Mouse (Mus musculus) lung, embryonic 15.5 days (tissue): ENCODE results near the gene Dusp3. TPM values are rescaled to one million over a fixed set of nuclear protein-coding genes. Genes with fewer than 3 reads are reported as not detected.
"Not testable (repeated sequence)": the region's sequence is repeated elsewhere in the genome, so short reads cannot be mapped to it uniquely, and the experiment has no call there.

Experiments used
- ATAC-seq: fragments of 200-750 bp; cut with Nextera tagmentation; 2 replicates; pipeline ENCODE4 v1.8.0; 2017; ENCODE audit warnings: moderate number of reproducible peaks, borderline replicate concordance; ENCODE audit not compliant: low FRiP score, low TSS enrichment; ENCODE audit errors: extremely low read depth
- H3K27ac ChIP-seq: fragments of 300-500 bp; sonication (generic); 2 replicates; pipeline ENCODE4 v1.5.1; 2015; ENCODE audit warnings: moderate library complexity, mild to moderate bottlenecking, inconsistent platforms
- H3K27me3 ChIP-seq: fragments of 300-500 bp; sonication (generic); 2 replicates; pipeline ENCODE4 v1.6.1; 2015; ENCODE audit warnings: inconsistent platforms
- H3K36me3 ChIP-seq: fragments of 300-500 bp; sonication (generic); 2 replicates; pipeline ENCODE4 v1.6.1; 2015; ENCODE audit warnings: inconsistent platforms
- H3K4me1 ChIP-seq: fragments of 300-500 bp; sonication (generic); 2 replicates; pipeline ENCODE4 v1.6.1; 2015; ENCODE audit warnings: inconsistent platforms
- H3K4me2 ChIP-seq: fragments of 300-500 bp; sonication (generic); 2 replicates; pipeline ENCODE4 v1.6.1; 2015; ENCODE audit warnings: inconsistent platforms, mild to moderate bottlenecking, moderate library complexity
- H3K4me3 ChIP-seq: fragments of 300-500 bp; sonication (generic); 2 replicates; pipeline ENCODE4 v1.5.1; 2015; ENCODE audit warnings: mild to moderate bottlenecking, inconsistent platforms
- H3K9ac ChIP-seq: fragments of 300-500 bp; sonication (generic); 2 replicates; pipeline ENCODE4 v1.6.1; 2015; ENCODE audit warnings: inconsistent platforms
- H3K9me3 ChIP-seq: fragments of 300-500 bp; sonication (generic); 2 replicates; pipeline ENCODE4 v1.6.1; 2016; ENCODE audit warnings: inconsistent platforms
- WGBS: fragments of 180-500 bp; shearing (Covaris S2); methylation state at CpG from one replicate; pipeline ENCODE4 v1.1.7; 2015; 5-methylcytosine and 5-hydroxymethylcytosine counted together
- polyA plus RNA-seq: library from polyadenylated mRNA; unstranded; fragments of >200 nt; fragmentation: Nextera tagmentation; extraction: Ambion mirVana; gene quantifications from 2 replicates; pipeline ENCODE4 v1.2.1, GENCODE M21; 2015

Dusp3 gene
- polyA plus RNA-seq, 1 experiment from 2014 or later = 20.0 TPM

GRCm38 (mm10) chr11:101985990-101986389 lies 823 bp downstream of the Dusp3 start:
- H3K9me3 ChIP-seq = no peaks in the 10 kb centered on the region
- H3K27ac ChIP-seq = no peak overlapping the region
- WGBS = under 1% methylated on average over 10 of the region's 10 CpGs
- no peak overlapping the region for H3K9ac ChIP-seq
- ATAC-seq = peak; percentile 55
- H3K36me3 ChIP-seq = no peaks in the 10 kb centered on the region
- peaks cover 8% of the 10 kb centered on the region; the same call in 1 of the 2 replicates for H3K27me3 ChIP-seq
- H3K4me1 ChIP-seq = peaks cover 41% of the 10 kb centered on the region
- no peak overlapping the region for H3K4me3 ChIP-seq
- H3K4me2 ChIP-seq = peak overlapping the region; percentile 28

- H3K9me3 ChIP-seq, H3K4me3 ChIP-seq, H3K36me3 ChIP-seq, H3K27me3 ChIP-seq, H3K9ac ChIP-seq, H3K27ac ChIP-seq, ATAC-seq: not testable (repeated sequence)
- WGBS = 29% methylated on average over 6 of the region's 6 CpGs
- Histone ChIP-seq H3K4me2 (0 out of 2 replicates have a peak overlapping the region, but pooled peaks have one; percentile 99), H3K4me1 (peaks cover 41% of the 10 kb centered on the region)
These were observed 1.4 kb downstream of the Dusp3 start for GRCm38 (mm10) chr11:101985450-101985849.

- Histone ChIP-seq H3K9ac (peak within 1 kb of the TSS; percentile 60), H3K4me2 (peak within 1 kb of the TSS; percentile 99), H3K27me3 (peaks cover 8% of the 10 kb centered on the region; the same call in 1 of the 2 replicates), H3K36me3 (no peaks in the 10 kb centered on the region), H3K9me3 (no peaks in the 10 kb centered on the region), H3K27ac (peak within 1 kb of the TSS; percentile 87), H3K4me1 (peaks cover 41% of the 10 kb centered on the region), H3K4me3 (peak within 1 kb of the TSS; percentile 59)
- WGBS = under 1% methylated on average over 67 of the region's 71 CpGs
- peak; percentile 83 for ATAC-seq
These were observed 2.5 kb downstream of the Dusp3 start, which contains the start of gene Cfap97d1 for GRCm38 (mm10) chr11:101984054-101985025. Gene Cfap97d1 (plus strand): TSS chr11:101984279.

GRCm38 (mm10) chr11:101983431-101983921 lies 3.3 kb downstream of the Dusp3 start:
- Histone ChIP-seq H3K27ac (peak overlapping the region; percentile 73), H3K27me3 (peaks cover 8% of the 10 kb centered on the region; the same call in 1 of the 2 replicates), H3K4me2 (peak overlapping the region; percentile 99), H3K9ac (no peak overlapping the region), H3K4me1 (peaks cover 41% of the 10 kb centered on the region), H3K36me3 (0 out of 2 replicates have a peak, but pooled peaks cover 2% of the 10 kb centered on the region), H3K9me3 (no peaks in the 10 kb centered on the region), H3K4me3 (peak overlapping the region; percentile 59)
- ATAC-seq = no peak
- 56% methylated on average over 10 of the region's 10 CpGs for WGBS

- Histone ChIP-seq H3K27me3 (peaks cover 8% of the 10 kb centered on the region; the same call in 1 of the 2 replicates), H3K4me3 (0 out of 2 replicates have a peak overlapping the region, but pooled peaks have one; percentile 2), H3K4me1 (peaks cover 41% of the 10 kb centered on the region), H3K27ac (peak overlapping the region; percentile 73; the same call in 1 of the 2 replicates), H3K9me3 (no peaks in the 10 kb centered on the region), H3K9ac (no peak overlapping the region), H3K36me3 (0 out of 2 replicates have a peak, but pooled peaks cover 2% of the 10 kb centered on the region), H3K4me2 (peak overlapping the region; percentile 99)
- ATAC-seq = no peak
- WGBS = 51% methylated on average over 6 of the region's 6 CpGs
These were observed 3.8 kb downstream of the Dusp3 start for GRCm38 (mm10) chr11:101982981-101983411.

- no peak for ATAC-seq
- peaks cover 5% of the 10 kb centered on the region; the same call in 1 of the 2 replicates for H3K27me3 ChIP-seq
- H3K9ac ChIP-seq = no peak overlapping the region
- no peak overlapping the region for H3K4me3 ChIP-seq
- WGBS = 70% methylated on average over 12 of the region's 12 CpGs
- no peak overlapping the region for H3K4me2 ChIP-seq
- H3K4me1 ChIP-seq = peaks cover 41% of the 10 kb centered on the region
- H3K36me3 ChIP-seq = 0 out of 2 replicates have a peak, but pooled peaks cover 2% of the 10 kb centered on the region
- H3K27ac ChIP-seq = 0 out of 2 replicates have a peak overlapping the region, but pooled peaks have one; percentile 1
- H3K9me3 ChIP-seq = no peaks in the 10 kb centered on the region
These were observed 5.0 kb downstream of the Dusp3 start for GRCm38 (mm10) chr11:101981850-101982249.

- WGBS = 77% methylated on average over 9 of the region's 9 CpGs
- Histone ChIP-seq H3K9me3 (no peaks in the 10 kb centered on the region), H3K4me3 (no peak overlapping the region), H3K4me2 (no peak overlapping the region), H3K4me1 (peaks cover 33% of the 10 kb centered on the region), H3K9ac (no peak overlapping the region), H3K27me3 (peaks cover 5% of the 10 kb centered on the region; the same call in 1 of the 2 replicates), H3K27ac (no peak overlapping the region), H3K36me3 (0 out of 2 replicates have a peak, but pooled peaks cover 2% of the 10 kb centered on the region)
- no peak for ATAC-seq
These were observed 6.1 kb downstream of the Dusp3 start for GRCm38 (mm10) chr11:101980603-101981157.

GRCm38 (mm10) chr11:101979140-101979539 lies 7.7 kb downstream of the Dusp3 start:
- H3K36me3 ChIP-seq = 0 out of 2 replicates have a peak, but pooled peaks cover 2% of the 10 kb centered on the region
- H3K27me3 ChIP-seq = no peaks in the 10 kb centered on the region
- no peak for ATAC-seq
- H3K9ac ChIP-seq = no peak overlapping the region
- H3K4me3 ChIP-seq = no peak overlapping the region
- no peaks in the 10 kb centered on the region for H3K9me3 ChIP-seq
- H3K4me2 ChIP-seq = no peak overlapping the region
- H3K27ac ChIP-seq = no peak overlapping the region
- peaks cover 24% of the 10 kb centered on the region for H3K4me1 ChIP-seq
- 84% methylated on average over 5 of the region's 5 CpGs for WGBS

- Histone ChIP-seq H3K27ac (no peak overlapping the region), H3K27me3 (no peaks in the 10 kb centered on the region), H3K9ac (no peak overlapping the region), H3K4me2 (no peak overlapping the region), H3K9me3 (no peaks in the 10 kb centered on the region), H3K36me3 (0 out of 2 replicates have a peak, but pooled peaks cover 2% of the 10 kb centered on the region), H3K4me3 (no peak overlapping the region), H3K4me1 (peaks cover 13% of the 10 kb centered on the region; the same call in 1 of the 2 replicates)
- no peak for ATAC-seq
- WGBS = 91% methylated on average over 7 of the region's 7 CpGs
These were observed 9.9 kb downstream of the Dusp3 start for GRCm38 (mm10) chr11:101976949-101977348.

GRCm38 (mm10) chr11:101974923-101975322 lies 11.9 kb downstream of the Dusp3 start:
- no peaks in the 10 kb centered on the region for H3K9me3 ChIP-seq
- H3K4me1 ChIP-seq = peaks cover 8% of the 10 kb centered on the region; the same call in 1 of the 2 replicates
- no peak overlapping the region for H3K4me3 ChIP-seq
- H3K27ac ChIP-seq = no peak overlapping the region
- H3K9ac ChIP-seq = no peak overlapping the region
- H3K27me3 ChIP-seq = no peaks in the 10 kb centered on the region
- no peak for ATAC-seq
- H3K4me2 ChIP-seq = no peak overlapping the region
- H3K36me3 ChIP-seq = 0 out of 2 replicates have a peak, but pooled peaks cover 2% of the 10 kb centered on the region
- 50% methylated on average over 9 of the region's 9 CpGs for WGBS

GRCm38 (mm10) chr11:101974181-101974580 lies 12.6 kb downstream of the Dusp3 start:
- Histone ChIP-seq H3K36me3 (0 out of 2 replicates have a peak, but pooled peaks cover 2% of the 10 kb centered on the region), H3K27ac (no peak overlapping the region), H3K4me1 (peaks cover 8% of the 10 kb centered on the region; the same call in 1 of the 2 replicates), H3K9me3 (no peaks in the 10 kb centered on the region), H3K4me2 (no peak overlapping the region), H3K9ac (no peak overlapping the region), H3K27me3 (no peaks in the 10 kb centered on the region), H3K4me3 (no peak overlapping the region)
- 0 out of 2 replicates have a peak, but pooled peaks have one; percentile 8 for ATAC-seq
- 37% methylated on average over 6 of the region's 6 CpGs for WGBS
